Mouse (Mus musculus) lung, adult 18-20 months (tissue): ENCODE measurements around the gene Micall2.
"Not testable (repeated sequence)": the region's sequence is repeated elsewhere in the genome, so short reads cannot be mapped to it uniquely, and the experiment has no call there.

Experiments used
- DNase-seq, 2 experiments: peaks; one replicate each; pipeline ENCODE4 v3.0.0; 2022; ENCODE audit warnings: mixed read lengths in 2 of 2

The Micall2 gene

DNA sequence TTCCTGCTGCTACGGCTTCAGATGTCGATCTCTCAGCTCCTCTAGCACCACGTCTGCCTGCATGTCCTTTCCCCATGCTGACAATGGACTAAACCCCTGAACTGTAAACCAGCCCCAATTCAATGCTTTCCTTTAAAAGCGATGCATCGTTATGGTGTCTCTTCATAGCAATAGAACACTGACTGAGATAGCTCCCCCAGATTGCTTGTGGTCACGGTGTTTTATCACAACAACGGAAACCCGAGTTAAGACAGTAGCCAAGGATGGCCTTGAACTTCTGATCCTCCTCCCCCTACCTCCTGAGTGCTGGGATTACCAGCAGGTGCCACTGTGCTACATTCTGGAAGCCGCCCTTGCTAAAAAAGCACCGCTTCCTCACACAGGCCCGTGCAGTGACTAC is 8.9 kb downstream of the Micall2 start:
- DNase-seq, result no peak

DNA sequence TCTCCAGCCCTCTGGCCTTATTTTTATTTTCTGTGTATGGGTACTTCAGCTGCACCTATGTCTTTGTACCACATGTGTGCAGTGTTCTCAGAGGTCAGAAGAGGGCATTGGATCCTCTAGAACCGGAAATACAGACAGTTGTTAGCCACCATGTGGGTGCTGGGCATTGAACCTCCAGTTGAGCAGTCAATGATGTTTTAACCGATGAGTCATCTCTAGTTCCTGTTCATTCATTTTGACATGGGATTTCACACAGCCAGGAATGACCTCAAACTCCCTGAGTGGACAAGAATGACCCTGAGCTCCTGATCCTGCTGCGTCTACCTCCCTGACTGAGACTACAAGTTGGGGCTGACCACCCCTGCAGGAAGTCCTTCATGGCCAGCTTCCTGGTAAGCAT is 9.9 kb downstream of the Micall2 start:
- DNase-seq, result no peak

DNA sequence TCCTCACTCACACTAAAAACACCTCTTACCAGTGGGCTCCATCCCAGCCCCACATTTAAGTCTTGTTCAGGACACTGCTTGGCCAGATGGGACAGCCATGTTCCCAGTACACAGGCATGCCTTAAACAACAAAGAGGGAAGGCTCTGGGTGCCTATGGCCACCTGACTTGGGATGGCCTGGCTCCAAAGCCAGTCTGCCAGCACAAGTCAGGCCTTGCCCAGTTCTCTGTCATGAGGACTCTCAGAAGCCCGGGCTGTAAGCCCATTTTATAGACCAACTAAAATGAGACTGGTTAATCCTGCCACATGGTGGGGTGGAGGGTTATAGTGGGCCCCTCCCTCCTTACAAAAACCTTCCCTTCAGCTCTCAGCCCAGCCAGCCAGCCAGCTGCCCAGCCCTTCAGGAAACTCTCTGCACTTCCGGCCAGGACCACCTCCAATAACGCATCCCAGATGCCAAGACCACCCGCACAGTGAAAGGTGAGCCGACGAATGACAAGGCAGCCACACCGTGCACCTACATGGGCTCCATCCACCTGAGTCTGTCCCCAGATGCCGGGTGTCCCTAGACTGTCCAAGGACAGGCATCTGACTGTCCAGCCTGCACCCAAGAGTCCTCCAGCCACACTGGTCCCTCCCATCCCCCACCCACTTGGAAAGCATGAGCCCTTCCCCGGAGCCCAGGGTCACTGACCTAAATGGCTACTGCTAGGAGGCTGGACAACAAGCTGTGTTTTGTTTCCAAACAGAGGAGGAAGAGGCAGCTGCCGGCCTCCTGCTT is 11.6 kb downstream of the Micall2 start:
- DNase-seq, result no peak

DNA sequence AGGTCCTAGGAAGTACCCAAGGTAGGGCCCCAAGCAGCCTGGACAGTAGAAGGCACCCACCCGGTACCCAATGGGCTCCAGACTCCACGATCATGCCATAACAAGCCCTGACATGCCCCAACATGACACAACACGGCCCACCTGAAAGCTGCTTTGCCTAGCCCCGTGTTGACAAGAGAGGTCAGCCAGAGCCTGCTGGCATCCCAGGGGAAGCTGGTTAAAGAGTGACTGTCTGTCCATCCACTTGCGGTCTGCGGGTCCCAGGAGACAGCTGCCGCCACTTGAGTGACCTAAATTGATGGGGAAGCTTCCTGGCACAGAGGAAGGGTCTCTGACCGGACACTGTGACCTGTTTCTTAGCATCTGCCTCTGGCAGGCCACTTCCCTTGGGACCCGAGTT is 13.0 kb downstream of the Micall2 start:
- DNase-seq, result peak; percentile 37 to 51

DNA sequence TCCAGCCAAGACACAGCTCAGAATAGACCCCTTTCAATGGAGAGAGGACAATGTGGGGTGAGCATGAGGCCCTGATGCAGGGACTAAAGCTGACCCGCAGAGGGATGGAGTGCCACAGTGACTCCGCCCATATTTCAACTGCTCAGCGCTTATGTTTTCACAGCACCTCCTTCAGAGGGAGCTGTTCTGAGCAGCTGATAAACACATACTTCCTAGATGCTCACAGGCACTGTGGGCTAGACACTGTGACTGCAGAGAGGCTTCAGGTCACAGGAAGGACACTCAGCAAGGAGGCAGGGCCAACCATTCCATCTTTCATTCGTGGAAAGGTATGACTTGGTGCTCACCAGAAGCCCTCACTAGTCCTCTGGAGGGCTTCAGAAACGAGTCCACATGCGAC is 13.4 kb downstream of the Micall2 start:
- no peak for DNase-seq

DNA sequence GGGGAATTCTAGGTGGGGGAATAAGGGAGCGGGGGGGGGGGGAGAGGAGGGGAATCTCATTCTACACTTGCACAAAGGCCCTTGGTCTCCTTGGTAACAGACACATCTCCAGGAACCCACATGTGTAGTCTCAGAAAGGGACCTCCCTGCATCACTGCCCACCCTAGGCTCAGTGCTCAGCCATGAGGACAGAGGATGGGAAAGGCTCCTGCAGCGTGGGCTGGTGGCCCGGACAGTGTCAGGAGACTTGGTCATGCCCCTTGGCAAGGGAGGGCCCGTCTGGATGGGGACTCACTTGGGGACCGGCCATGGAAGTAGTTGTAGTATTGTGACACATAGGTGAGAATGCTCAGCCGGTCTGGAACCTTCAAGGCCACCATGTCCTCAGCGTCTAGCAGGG is 17.2 kb downstream of the Micall2 start:
- no peak for DNase-seq

DNA sequence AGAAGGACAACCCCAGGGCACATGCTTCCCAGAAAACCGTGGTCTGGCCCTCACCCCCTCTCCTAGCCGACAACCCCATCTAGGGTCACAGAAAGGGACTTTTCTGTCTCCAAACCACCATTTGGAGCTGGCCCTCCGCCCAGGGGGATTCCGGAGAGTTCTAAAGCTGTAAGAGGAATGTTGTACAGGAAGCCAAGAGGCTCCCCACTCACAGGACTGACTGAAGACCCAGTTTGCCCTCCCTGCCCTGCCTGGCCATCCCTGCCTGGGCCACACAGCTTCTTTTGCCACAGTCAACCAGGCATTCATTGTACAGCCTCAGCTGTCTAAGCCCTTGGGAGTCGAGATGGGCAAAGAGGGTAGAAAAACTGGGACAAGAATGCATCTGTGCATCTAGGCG is 17.6 kb downstream of the Micall2 start:
- DNase-seq, result no peak

DNA sequence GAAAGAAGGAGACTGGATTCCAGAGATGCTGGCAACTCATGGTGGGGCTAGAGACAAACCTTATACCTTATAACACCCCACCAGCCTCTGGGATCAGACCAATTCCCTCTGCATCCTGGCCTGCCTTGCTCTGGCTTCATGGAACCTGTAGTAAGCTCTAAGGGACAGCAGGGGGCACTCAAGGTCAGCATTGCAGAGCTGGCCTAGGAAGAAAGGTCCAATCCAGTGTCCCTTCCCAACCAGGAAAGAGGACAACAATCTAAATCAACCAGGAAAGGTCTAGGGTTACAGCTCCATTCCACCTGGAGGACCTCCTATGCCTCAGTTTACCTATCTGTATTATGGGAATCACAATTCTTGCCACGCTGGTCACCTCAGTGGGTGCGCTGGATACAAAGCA is 18.4 kb downstream of the Micall2 start:
- peak; percentile 53 to 60 for DNase-seq

DNA sequence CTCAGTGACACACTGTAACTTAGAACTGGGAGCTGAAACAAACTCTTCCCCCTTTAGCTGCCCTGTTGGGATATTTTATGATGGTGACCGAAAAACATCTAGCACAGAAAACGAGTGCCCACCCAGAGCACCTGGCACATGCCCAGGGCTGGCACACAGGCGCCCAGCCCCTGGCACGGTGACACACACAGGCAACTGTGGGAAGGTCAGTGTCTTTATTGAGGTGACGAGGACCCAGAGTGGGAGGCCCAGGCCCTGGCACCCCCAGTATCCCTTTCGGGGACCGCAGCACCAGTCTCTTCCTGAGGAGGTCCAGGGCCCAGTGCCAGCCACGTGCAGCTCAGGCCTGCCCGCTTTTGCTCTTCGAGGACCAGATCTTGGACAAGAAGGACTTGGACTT is 29.6 kb downstream of the Micall2 start:
- DNase-seq, result no peak

DNA sequence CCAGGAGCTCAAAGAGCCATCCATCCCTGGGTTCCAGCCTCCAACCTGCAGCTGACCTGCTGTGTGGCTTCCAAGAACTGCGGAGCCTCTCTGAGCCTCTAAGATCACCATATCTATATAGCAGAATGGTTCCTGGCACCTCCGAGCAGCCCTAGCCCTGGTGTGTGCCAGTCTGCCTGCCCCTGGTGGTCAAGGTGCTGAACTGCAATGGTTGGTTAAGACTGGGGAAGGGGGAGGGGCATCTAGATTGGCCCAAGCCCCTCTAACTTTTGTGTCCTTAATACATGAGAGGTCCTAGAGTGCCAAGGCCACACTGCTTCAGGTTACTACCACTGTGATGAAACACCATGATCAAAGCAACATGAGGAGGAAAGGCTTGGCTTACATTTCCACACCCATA is 33.2 kb downstream of the Micall2 start:
- no peak for DNase-seq

DNA sequence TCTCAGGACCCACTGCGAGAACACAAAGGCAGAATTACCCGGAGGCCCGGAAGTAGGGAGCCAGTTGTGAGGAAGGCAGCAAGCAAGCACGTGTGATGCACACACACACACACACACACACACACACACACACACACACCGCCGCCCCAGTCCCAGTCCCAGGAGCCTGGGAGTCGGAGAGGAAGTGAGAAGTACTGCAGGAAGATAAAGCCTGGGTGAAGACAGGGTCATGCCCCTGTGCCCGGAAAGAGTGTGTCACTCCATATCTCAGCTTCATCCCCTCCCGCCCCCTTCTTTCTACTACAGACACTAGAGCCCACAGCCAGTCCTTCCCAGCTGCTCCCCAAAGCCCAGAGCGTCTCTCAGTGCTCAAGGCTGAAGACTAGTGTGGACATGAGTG is 33.9 kb downstream of the Micall2 start:
- no peak for DNase-seq

DNA sequence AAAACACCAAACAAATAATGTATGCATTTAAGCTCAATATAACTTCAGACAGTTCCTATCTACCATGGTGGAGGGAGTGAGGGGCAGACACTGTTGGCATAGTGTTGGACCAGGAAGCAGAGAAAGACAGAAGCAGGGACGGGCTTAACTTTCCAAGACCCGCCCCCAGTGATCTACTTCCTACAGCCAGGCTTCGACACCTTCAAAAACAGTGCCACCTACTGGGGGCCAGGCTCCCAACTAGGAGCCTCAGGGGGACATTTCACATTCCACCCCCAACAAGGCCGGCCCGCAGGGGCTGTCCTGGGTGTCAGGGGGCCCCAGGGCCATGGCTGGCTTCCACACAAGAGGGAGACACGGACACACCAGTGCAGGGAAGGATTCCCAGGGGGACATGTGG is 39.2 kb downstream of the Micall2 start:
- DNase-seq, result no peak

DNA sequence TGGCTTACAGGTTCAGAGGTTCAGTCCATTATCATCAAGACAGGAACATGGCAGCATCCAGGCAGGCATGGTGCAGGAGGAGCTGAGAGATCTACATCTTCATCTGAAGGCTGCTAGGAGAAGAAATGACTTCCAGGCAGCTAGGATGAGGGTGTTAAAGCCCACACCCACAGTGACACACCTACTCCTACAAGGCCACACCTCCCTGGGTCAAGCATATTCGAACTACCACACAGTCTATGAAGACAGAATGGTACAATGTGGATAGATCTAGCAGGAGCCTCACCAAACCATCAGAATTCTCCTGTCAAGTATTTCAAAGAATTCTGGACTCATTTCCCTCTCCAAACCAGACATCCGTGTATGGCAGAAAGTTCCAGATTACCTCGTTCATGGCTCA is 40.3 kb downstream of the Micall2 start:
- DNase-seq, result not testable (repeated sequence)

DNA sequence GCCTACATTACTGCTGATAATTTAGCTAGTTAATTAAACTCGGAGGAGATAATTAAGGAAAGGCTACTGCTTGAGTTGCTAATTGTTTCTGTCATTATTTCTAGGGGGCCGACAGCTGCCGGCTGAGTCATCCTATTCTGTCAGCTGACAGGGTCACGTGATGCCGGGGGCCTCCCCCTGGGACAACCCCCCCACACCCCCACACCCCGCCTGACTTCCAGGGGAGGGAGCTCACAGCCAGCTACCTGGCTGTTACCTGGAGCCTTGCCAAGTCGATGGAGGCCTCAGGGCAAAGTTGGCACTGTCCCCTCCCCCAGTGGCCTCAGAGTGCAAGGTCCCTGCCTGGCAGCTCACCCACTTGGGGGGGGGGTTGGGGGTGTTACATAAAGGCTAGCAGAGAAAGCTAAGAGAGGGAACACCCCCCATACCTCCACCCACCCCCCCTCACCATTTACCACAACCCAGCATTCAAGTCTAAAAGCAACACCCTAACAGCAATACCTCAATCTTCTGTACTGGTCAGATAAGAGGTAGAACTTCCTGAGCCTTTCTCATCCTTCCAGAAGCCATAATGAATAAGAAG is 41.1 kb downstream of the Micall2 start:
- DNase-seq, result peak in 1 of 2 experiments; percentile 21

DNA sequence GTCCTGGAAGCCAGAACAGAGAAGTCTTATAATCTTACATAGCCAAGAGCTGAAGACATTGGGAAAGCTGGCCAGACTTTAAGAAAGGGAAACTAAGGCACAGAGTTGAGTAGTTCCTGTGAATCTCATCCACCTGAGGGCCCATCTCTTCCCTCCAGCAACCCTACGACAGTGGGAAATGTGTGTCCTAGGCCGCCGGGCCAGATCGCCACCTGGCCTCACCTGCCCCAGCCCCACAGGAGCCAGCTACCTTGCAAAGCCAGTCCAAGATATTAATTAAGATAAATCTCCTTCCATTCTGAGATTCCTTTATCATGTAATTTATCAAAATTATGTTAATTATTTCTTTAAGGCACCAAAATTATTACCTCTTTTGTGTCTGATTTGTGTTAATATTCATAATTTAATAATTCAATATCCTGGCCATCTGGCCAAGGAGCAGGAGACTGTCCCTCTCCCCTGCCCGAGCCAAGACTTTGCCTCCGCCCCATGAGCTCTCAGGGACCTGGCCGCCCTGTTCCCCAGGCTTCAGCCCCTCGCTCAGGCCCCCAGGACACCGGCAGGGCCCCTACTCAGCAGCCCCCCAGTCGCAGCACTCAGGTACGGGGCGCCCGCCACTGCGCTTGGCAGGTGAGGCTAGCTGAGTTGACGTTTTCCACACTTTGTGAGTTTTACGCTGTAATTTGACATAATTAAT is 41.7 kb downstream of the Micall2 start:
- DNase-seq, result no peak

DNA sequence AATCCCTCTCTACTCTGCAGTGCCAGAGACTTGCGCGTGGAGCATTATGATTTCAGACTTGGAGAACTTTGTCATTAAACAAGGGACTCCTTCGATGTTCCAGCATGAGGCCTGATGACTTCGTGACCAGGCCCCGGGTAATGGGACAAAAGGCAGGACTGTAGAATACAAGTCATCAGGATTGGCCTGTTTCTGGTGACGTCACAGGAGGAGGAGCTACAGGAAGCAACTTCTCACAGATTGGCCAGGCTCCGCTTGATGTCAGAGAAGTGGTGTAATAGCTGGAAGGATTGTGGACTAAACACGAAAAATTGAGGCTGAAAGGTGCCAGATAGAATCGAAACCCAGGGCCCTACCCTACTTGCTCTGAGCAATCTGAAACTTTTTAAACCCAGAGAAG is 45.3 kb downstream of the Micall2 start:
- no peak for DNase-seq

DNA sequence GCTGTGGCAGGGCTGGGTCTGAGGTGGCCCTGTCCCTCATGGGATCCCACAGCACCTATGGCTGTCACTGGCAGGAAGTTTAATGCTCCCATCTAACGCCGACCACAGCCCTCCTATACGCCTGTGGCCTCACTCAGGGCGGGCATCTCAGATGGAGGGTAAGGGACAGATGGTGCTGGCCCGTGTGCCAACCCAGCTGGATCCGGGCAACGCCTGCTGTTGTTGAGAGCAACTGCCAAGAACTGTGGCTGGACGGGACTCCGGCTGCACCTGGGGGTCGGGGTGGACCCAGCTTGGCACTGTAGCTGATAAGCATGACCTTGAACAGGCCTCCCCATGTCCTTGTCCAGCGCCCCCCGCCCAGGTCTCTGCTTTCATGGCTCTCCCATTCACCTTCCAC is 47.8 kb downstream of the Micall2 start:
- no peak for DNase-seq

DNA sequence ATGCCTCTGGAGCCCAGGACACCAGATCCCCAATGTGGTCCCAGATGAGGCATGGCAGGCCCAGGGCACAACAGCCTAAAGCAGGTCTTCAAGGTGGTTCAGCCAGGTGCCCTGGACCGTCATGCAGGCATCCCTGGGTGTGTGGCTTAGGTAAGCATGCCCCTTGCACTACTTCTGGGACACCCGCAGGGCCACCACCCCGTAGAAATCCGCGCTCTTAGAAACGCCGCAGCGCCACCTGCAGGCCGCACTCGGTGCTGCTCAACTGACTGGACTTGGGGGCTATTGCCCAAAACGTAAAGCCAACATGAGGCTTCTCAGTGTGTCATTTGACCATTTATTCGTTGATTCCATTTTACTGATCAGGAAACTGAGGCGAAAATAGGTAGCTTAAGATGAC is 48.5 kb downstream of the Micall2 start:
- DNase-seq, result peak in 1 of 2 experiments; percentile 12

DNA sequence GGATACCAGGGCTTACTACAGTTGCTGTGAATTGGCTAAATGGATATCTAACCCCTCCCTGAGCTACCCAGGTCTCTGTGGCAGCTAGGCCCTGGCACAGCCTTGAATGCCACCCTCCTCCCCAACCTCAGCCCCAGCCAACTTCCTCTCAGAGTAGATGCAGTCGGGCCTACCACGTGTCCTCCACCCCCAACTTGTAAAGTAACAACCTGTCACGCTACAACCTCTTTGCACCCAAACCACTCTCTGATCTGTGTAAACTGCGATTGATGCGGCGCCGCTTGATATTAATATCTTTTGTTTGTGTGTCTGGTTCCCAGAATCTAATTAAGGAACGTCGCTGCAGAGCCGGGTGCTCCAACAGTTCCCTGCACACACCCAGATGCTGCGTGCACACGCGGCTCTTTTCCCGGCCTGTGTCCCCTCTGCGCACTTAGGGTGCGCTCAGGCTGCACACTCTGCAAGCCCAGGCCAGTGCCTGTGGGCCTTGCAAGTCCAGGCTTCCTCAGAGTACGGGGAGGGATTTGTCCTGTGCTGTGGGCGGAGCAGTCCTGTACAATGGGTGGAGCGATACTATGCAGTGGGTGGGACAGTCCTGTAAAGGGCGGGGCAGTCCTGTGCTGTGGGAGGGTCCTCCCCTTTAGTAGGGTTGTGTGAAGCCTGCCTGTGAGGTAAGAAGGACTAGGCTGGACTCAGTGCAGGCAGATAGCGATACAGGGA is 49.4 kb downstream of the Micall2 start:
- no peak for DNase-seq

DNA sequence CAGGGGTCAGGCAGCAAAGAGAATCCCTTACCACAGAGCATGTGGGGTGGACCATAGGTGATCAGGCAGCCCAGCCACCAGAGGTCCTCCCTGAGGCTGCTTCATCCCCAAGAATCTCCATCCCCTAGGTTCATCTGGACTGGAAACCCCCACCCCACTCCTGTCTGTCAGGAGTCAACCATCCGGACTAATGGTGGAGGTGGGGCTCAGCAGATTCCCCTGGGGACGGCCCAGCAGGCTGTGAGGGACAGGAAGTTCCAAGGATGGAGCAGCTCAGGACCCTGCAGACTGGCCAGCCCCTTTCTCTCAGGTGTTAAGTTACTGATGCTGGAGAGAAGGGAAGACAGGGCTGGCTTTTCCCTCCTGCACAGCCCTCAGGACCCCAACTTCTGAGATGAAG is 52.9 kb downstream of the Micall2 start:
- DNase-seq, result no peak

DNA sequence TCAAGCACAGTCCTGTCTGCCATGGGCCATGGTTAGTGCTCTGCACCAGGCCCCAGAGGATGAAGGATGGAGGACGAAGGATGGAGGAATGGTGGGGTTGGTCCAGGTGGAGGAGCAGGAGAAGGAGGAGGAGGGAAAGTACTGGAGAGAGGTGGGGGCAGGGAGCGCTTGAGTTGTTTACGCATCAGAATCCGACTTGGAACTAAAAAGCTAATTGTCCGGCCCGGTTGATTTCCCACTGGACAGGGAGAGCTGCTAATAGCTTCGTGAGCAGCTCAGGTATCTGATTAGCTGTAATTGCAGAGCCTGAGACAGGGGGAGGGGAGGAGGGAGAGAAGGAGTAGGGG is 53.5 kb downstream of the Micall2 start:
- DNase-seq, result no peak

DNA sequence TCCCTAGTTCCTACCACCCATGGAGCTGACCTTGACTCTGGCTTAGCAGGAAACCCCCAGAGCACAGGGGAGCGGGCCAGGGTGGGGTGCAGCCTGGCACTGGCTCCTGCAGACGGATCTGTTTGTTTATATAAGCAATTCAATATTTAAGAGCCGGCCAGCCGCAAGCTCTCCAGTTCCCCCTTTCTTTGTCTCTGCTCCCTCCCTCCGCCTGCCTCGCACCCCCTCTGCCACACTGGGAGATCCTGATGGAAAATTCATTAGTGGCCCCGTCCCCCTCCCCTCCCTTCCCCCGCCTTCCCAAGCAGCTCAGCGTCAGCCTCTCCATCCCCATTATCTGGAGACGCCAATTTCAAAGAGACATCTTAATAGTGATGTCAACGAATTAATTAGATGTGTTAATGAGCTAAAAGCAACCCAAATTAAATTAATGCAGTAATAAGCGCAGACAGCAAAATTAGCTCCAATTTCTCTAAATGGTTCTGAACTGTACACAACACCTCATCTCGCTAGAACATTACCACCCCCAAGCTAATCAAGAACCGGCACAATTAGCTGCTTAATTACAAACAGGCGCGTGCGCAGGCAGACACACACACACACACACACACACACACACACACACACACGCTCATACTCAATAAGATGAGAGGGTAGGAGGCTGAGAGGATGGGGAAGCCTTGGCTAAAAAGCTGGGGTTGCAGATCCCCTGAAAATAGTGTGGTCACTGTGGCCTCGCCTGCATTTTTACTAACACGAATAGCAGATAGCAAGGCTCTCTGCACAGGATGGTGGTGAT is 54.1 kb downstream of the Micall2 start:
- DNase-seq, result no peak

DNA sequence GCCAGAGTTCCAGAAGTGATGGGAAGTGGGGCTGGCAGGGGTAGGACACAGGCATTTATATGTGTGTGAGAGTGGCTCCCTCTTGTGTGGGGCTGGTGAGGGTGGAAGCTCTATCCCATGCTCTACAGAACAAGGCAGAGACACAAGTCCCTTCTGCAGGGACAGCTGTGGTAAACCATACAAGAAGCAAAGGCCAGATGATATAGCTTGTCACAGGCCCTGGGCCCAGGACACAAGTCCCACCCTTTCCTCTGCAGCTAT is 60.5 kb downstream of the Micall2 start:
- DNase-seq, result no peak
